Mouse (Mus musculus) lung, embryonic 14.5 days (tissue): Measurements from ENCODE around the gene Efcab5. TPM values are rescaled to one million over a fixed set of nuclear protein-coding genes. Genes with fewer than 3 reads are reported as not detected.
"Not testable (repeated sequence)": the region's sequence is repeated elsewhere in the genome, so short reads cannot be mapped to it uniquely, and the experiment has no call there.

ENCODE experiments used
- ATAC-seq: fragments of 200-750 bp; cut with Nextera tagmentation; 2 replicates; pipeline ENCODE4 v1.8.0; 2017; ENCODE audit warnings: mild to moderate bottlenecking, moderate TSS enrichment, moderate library complexity; ENCODE audit not compliant: insufficient read depth
- DNase-seq: peaks from one replicate; pipeline ENCODE4 v3.0.0-alpha.2; 2015
- H3K27ac ChIP-seq: fragments of 300-500 bp; sonication (generic); 2 replicates; pipeline ENCODE4 v1.5.1; 2014; ENCODE audit warnings: low read depth, mild to moderate bottlenecking, moderate library complexity
- H3K27me3 ChIP-seq: fragments of 300-500 bp; sonication (generic); 2 replicates; pipeline ENCODE4 v1.6.1; 2014; ENCODE audit warnings: low read length, control low read depth; ENCODE audit not compliant: insufficient read depth
- H3K36me3 ChIP-seq: fragments of 300-500 bp; sonication (generic); 2 replicates; pipeline ENCODE4 v1.6.1; 2014; ENCODE audit warnings: control low read depth; ENCODE audit not compliant: insufficient read depth
- H3K4me1 ChIP-seq: fragments of 300-500 bp; sonication (generic); 2 replicates; pipeline ENCODE4 v1.6.1; 2014; ENCODE audit warnings: antibody characterized with exemption, control low read depth; ENCODE audit not compliant: insufficient read depth
- H3K4me2 ChIP-seq: fragments of 300-500 bp; sonication (generic); 2 replicates; pipeline ENCODE4 v1.6.1; 2014; ENCODE audit warnings: mild to moderate bottlenecking
- H3K4me3 ChIP-seq: fragments of 300-500 bp; sonication (generic); 2 replicates; pipeline ENCODE4 v1.5.1; 2014; ENCODE audit warnings: low read depth, low read length
- H3K9ac ChIP-seq: fragments of 300-500 bp; sonication (generic); 2 replicates; pipeline ENCODE4 v1.6.1; 2014
- H3K9me3 ChIP-seq: fragments of 300-500 bp; sonication (generic); 2 replicates; pipeline ENCODE4 v1.6.1; 2016; ENCODE audit warnings: low read depth, low read length, control low read depth
- CTCF ChIP-seq: IDR thresholded peaks from 2 replicates; pipeline ENCODE4 v1.5.1; 2016; ENCODE audit warnings: antibody characterized with exemption, low read depth
- WGBS: fragments of 180-500 bp; shearing (Covaris S2); extraction: QIAGEN DNeasy Blood & Tissue Kit; methylation state at CpG from one replicate; pipeline ENCODE4 v1.1.7; 2014; 5-methylcytosine and 5-hydroxymethylcytosine counted together
- polyA plus RNA-seq: library from polyadenylated mRNA; unstranded; fragments of >200 nt; fragmentation: Nextera tagmentation; extraction: Ambion mirVana; gene quantifications from 2 replicates; pipeline ENCODE4 v1.2.1, GENCODE M21; 2014

The Efcab5 gene
- polyA plus RNA-seq, 1 experiment from 2014 or later: 0.29 TPM

- Histone ChIP-seq H3K9me3 (no peaks in the 10 kb centered on the region), H3K4me1 (no peaks in the 10 kb centered on the region), H3K27me3 (no peaks in the 10 kb centered on the region), H3K9ac (no peak overlapping the region), H3K36me3 (no peaks in the 10 kb centered on the region), H3K27ac (no peak overlapping the region), H3K4me3 (no peak overlapping the region), H3K4me2 (no peak overlapping the region)
- 83% methylated on average over 6 of the region's 6 CpGs for WGBS
- no peak for TF ChIP-seq CTCF
- ATAC-seq (no peak), DNase-seq (no peak)
These were observed 80.3 kb downstream of the Efcab5 start for GRCm38 (mm10) chr11:77108442-77108841.

- H3K4me1 ChIP-seq, H3K27me3 ChIP-seq, DNase-seq, H3K9ac ChIP-seq, ATAC-seq, H3K4me3 ChIP-seq, H3K4me2 ChIP-seq, H3K9me3 ChIP-seq, H3K27ac ChIP-seq, H3K36me3 ChIP-seq: not testable (repeated sequence)
- TF ChIP-seq CTCF: 0 out of 2 replicates have a peak, but pooled peaks have one; percentile 11
- WGBS: 69% methylated on average over 12 of the region's 12 CpGs
These were observed 80.9 kb downstream of the Efcab5 start for GRCm38 (mm10) chr11:77107872-77108271.

GRCm38 (mm10) chr11:77106961-77107360, 81.8 kb downstream of the Efcab5 start:
- no peak overlapping the region for H3K4me2 ChIP-seq
- H3K27ac ChIP-seq: no peak overlapping the region

GRCm38 (mm10) chr11:77100137-77100937, 88.4 kb downstream of the Efcab5 start:
- Histone ChIP-seq H3K9ac (no peak overlapping the region), H3K4me1 (peaks cover 7% of the 10 kb centered on the region; the same call in 1 of the 2 replicates), H3K9me3 (no peaks in the 10 kb centered on the region), H3K27ac (no peak overlapping the region), H3K4me2 (no peak overlapping the region), H3K36me3 (no peaks in the 10 kb centered on the region), H3K27me3 (no peaks in the 10 kb centered on the region), H3K4me3 (no peak overlapping the region)
- ATAC-seq (no peak; the same call in 1 of the 2 replicates), DNase-seq (peak; percentile 94)
- peak; percentile 96 for TF ChIP-seq CTCF
- whole genome bisulfite sequencing: 14% methylated on average over 10 of the region's 10 CpGs

More at GRCm38 (mm10) chr11:77106961-77107360, 81.8 kb downstream of the Efcab5 start:
- Histone ChIP-seq H3K27me3 (no peaks in the 10 kb centered on the region), H3K4me1 (no peaks in the 10 kb centered on the region), H3K4me3 (no peak overlapping the region), H3K9me3 (no peaks in the 10 kb centered on the region), H3K36me3 (no peaks in the 10 kb centered on the region), H3K9ac (no peak overlapping the region)
- ATAC-seq (no peak), DNase-seq (no peak)
- TF ChIP-seq CTCF: no peak
- 79% methylated on average over 6 of the region's 6 CpGs for WGBS

GRCm38 (mm10) chr11:77098332-77098972, 90.3 kb downstream of the Efcab5 start:
- DNase-seq (peak; percentile 17), ATAC-seq (no peak)
- Histone ChIP-seq H3K4me2 (no peak overlapping the region), H3K36me3 (no peaks in the 10 kb centered on the region), H3K4me1 (peaks cover 7% of the 10 kb centered on the region; the same call in 1 of the 2 replicates), H3K27ac (no peak overlapping the region), H3K4me3 (no peak overlapping the region), H3K9me3 (no peaks in the 10 kb centered on the region), H3K9ac (no peak overlapping the region), H3K27me3 (no peaks in the 10 kb centered on the region)
- WGBS: 49% methylated on average over 19 of the region's 19 CpGs
- TF ChIP-seq CTCF: no peak

- WGBS: 54% methylated on average over 7 of the region's 7 CpGs
These were observed 91.8 kb downstream of the Efcab5 start for GRCm38 (mm10) chr11:77096991-77097390.

GRCm38 (mm10) chr11:77096581-77096980, 92.2 kb downstream of the Efcab5 start:
- H3K4me1 ChIP-seq: peaks cover 7% of the 10 kb centered on the region; the same call in 1 of the 2 replicates
- no peak overlapping the region for H3K4me3 ChIP-seq
- DNase-seq: peak; percentile 78
- no peak overlapping the region for H3K9ac ChIP-seq
- H3K9me3 ChIP-seq: no peaks in the 10 kb centered on the region
- H3K27me3 ChIP-seq: no peaks in the 10 kb centered on the region
- no peak overlapping the region for H3K27ac ChIP-seq
- 41% methylated on average over 3 of the region's 3 CpGs for WGBS
- H3K4me2 ChIP-seq: no peak overlapping the region
- TF ChIP-seq CTCF: no peak
- ATAC-seq: no peak
- H3K36me3 ChIP-seq: no peaks in the 10 kb centered on the region

More at GRCm38 (mm10) chr11:77096991-77097390, 91.8 kb downstream of the Efcab5 start:
- H3K36me3 ChIP-seq: no peaks in the 10 kb centered on the region
- peaks cover 7% of the 10 kb centered on the region; the same call in 1 of the 2 replicates for H3K4me1 ChIP-seq
- H3K9me3 ChIP-seq: no peaks in the 10 kb centered on the region
- TF ChIP-seq CTCF: no peak
- no peak overlapping the region for H3K9ac ChIP-seq
- ATAC-seq: no peak
- peak; percentile 11 for DNase-seq
- no peaks in the 10 kb centered on the region for H3K27me3 ChIP-seq
- H3K4me3 ChIP-seq: no peak overlapping the region
- H3K27ac ChIP-seq: no peak overlapping the region
- no peak overlapping the region for H3K4me2 ChIP-seq
